Mouse (Mus musculus) liver, postnatal 0 days (tissue): ENCODE measurements around the gene Trank1.

Experiments
- CTCF ChIP-seq: sonication (generic); IDR thresholded peaks from 2 replicates; pipeline ENCODE4 v1.5.1; 2016; ENCODE audit warnings: antibody characterized with exemption, low read depth
- EP300 ChIP-seq: IDR thresholded peaks from 2 replicates; pipeline ENCODE4 v1.6.1; 2016; ENCODE audit warnings: antibody characterized with exemption, low read depth, mild to moderate bottlenecking

GRCm38 (mm10) chr9:111356386-111356785 is 44.8 kb downstream of the Trank1 start:
- TF ChIP-seq CTCF (peak; percentile 71), EP300 (no peak)
